Mouse (Mus musculus): Measurements from ENCODE around the gene Plcg2. TPM values are rescaled to one million over a fixed set of nuclear protein-coding genes. Genes with fewer than 3 reads are reported as not detected.

Plcg2 gene
- 5.8 and 6.3 TPM in 2 replicates for polyA plus RNA-seq (2012; rRNA removed)

GRCm38 (mm10) chr8:117498179-117498914, at the start of gene Plcg2:
Gene Plcg2 (plus strand): TSS chr8:117498291.

DNA sequence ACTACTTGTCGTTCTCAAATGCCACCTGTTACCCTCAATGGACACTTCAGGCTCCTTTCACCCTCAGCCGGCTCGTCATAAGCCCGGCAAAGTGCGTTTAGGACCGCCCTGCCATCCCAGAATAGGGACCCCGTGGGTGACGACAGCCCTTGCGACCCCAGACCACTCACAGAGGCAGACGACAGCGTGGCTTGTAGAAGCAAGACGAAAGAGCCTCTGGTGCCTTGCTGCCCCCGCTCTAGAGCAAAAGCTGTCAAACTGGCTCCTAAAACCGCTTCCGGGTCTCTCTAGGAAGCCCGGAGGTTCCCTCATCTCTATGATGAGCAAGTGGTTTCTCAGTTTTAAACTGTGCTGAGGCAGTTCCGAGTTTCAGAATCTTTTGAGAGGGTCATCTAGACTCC, 175.3 kb downstream of the Plcg2 start, which contains the start of gene Sdr42e1:
TSS of gene Sdr42e1 (minus strand) at position 260 of the 401 bp plus-strand sequence.

Other genes starting within 250 kb of the Plcg2 start
- gene Cmip, start 241.2 kb upstream of the Plcg2 start, polyA plus RNA-seq (2012; rRNA removed) = 90.1 and 110 TPM in 2 replicates
- gene Sdr42e1, start 175.4 kb downstream of the Plcg2 start, polyA plus RNA-seq (2012; rRNA removed) = 20.0 and 22.1 TPM in 2 replicates
- 209 and 241 TPM in 2 replicates for gene Hsd17b2, start 203.6 kb downstream of the Plcg2 start, polyA plus RNA-seq (2012; rRNA removed)

Data from colon, adult 2 months (tissue).